Mouse (Mus musculus) forebrain, embryonic 10.5 days (tissue): ENCODE measurements at regions not wholly inside any gene's neighbourhood (a gene's known extent, or its start where the extent isn't known, plus 50 kb on each side); places are given as distances from the start of the nearest gene placed in this dataset.

Experiments used
- DNase-seq: peaks from one replicate; pipeline ENCODE4 v3.0.0-alpha.2; 2017; ENCODE audit warnings: low spot score; ENCODE audit errors: extremely low spot score
- H3K27ac ChIP-seq: fragments of 300-500 bp; sonication (generic); 2 replicates; pipeline ENCODE4 v1.5.1; 2016; ENCODE audit warnings: mild to moderate bottlenecking
- H3K27me3 ChIP-seq: fragments of 300-500 bp; sonication (generic); 2 replicates; pipeline ENCODE4 v1.6.1; 2016; ENCODE audit warnings: mild to moderate bottlenecking; ENCODE audit not compliant: poor library complexity, severe bottlenecking
- H3K36me3 ChIP-seq: fragments of 300-500 bp; sonication (generic); replicated peaks from 2 replicates; pipeline ENCODE4 v1.6.1; 2016; ENCODE audit warnings: mild to moderate bottlenecking, moderate library complexity
- H3K4me1 ChIP-seq: fragments of 300-500 bp; sonication (generic); 2 replicates; pipeline ENCODE4 v1.6.1; 2016
- H3K4me3 ChIP-seq: fragments of 300-500 bp; sonication (generic); 2 replicates; pipeline ENCODE4 v1.5.1; 2016; ENCODE audit warnings: mild to moderate bottlenecking, moderate library complexity
- H3K9me3 ChIP-seq: fragments of 300-500 bp; sonication (generic); 2 replicates; pipeline ENCODE4 v1.6.1; 2016; ENCODE audit warnings: mild to moderate bottlenecking, moderate library complexity
- WGBS: fragments of 180-500 bp; shearing (Covaris S2); methylation state at CpG from one replicate; pipeline ENCODE4 v1.1.7; 2016; 5-methylcytosine and 5-hydroxymethylcytosine counted together

GRCm38 (mm10) chr14:114001377-114001776 lies 687.0 kb downstream of the Tpm3-rs7 start:
- H3K4me1 ChIP-seq, result no peaks in the 10 kb centered on the region
- no peak for DNase-seq
- no peak overlapping the region for H3K4me3 ChIP-seq
- H3K36me3 ChIP-seq, result no peaks in the 10 kb centered on the region
- H3K27me3 ChIP-seq, result no peaks in the 10 kb centered on the region
- no peaks in the 10 kb centered on the region for H3K9me3 ChIP-seq
- H3K27ac ChIP-seq, result no peak overlapping the region
- 93% methylated on average over 3 of the region's 3 CpGs for WGBS

GRCm38 (mm10) chr14:114002420-114002819 lies 688.0 kb downstream of the Tpm3-rs7 start:
- no peak for DNase-seq
- WGBS, result 91% methylated on average over 1 of the region's 1 CpGs

GRCm38 (mm10) chr14:114037063-114037462 lies 722.7 kb downstream of the Tpm3-rs7 start:
- H3K4me1 ChIP-seq, result no peaks in the 10 kb centered on the region
- 73% methylated on average over 1 of the region's 1 CpGs for WGBS

More at GRCm38 (mm10) chr14:114002420-114002819, 688.0 kb downstream of the Tpm3-rs7 start:
- H3K36me3 ChIP-seq, result no peaks in the 10 kb centered on the region
- no peaks in the 10 kb centered on the region for H3K9me3 ChIP-seq
- H3K27me3 ChIP-seq, result no peaks in the 10 kb centered on the region
- H3K4me1 ChIP-seq, result no peaks in the 10 kb centered on the region
- no peak overlapping the region for H3K27ac ChIP-seq
- H3K4me3 ChIP-seq, result no peak overlapping the region

GRCm38 (mm10) chr14:114038611-114039312 lies 724.4 kb downstream of the Tpm3-rs7 start:
- Histone ChIP-seq H3K27ac (no peak overlapping the region), H3K36me3 (no peaks in the 10 kb centered on the region), H3K9me3 (no peaks in the 10 kb centered on the region), H3K27me3 (no peaks in the 10 kb centered on the region), H3K4me3 (no peak overlapping the region), H3K4me1 (no peaks in the 10 kb centered on the region)
- WGBS, result 66% methylated on average over 3 of the region's 3 CpGs
- DNase-seq, result no peak

More at GRCm38 (mm10) chr14:114037063-114037462, 722.7 kb downstream of the Tpm3-rs7 start:
- H3K27me3 ChIP-seq, result no peaks in the 10 kb centered on the region
- no peaks in the 10 kb centered on the region for H3K36me3 ChIP-seq
- no peaks in the 10 kb centered on the region for H3K9me3 ChIP-seq
- no peak overlapping the region for H3K27ac ChIP-seq
- no peak for DNase-seq
- H3K4me3 ChIP-seq, result no peak overlapping the region

- H3K9me3 ChIP-seq, result no peaks in the 10 kb centered on the region
- H3K4me3 ChIP-seq, result no peak overlapping the region
- no peak for DNase-seq
- WGBS, result 77% methylated on average over 5 of the region's 5 CpGs
- H3K4me1 ChIP-seq, result peaks cover 7% of the 10 kb centered on the region
- H3K27ac ChIP-seq, result no peak overlapping the region
- no peaks in the 10 kb centered on the region for H3K36me3 ChIP-seq
- no peaks in the 10 kb centered on the region for H3K27me3 ChIP-seq
Observed at GRCm38 (mm10) chr14:114053558-114054235, 739.3 kb downstream of the Tpm3-rs7 start.

GRCm38 (mm10) chr14:114061347-114061746 lies 746.9 kb downstream of the Tpm3-rs7 start:
- no peak for DNase-seq
- no peak overlapping the region for H3K4me3 ChIP-seq
- no peaks in the 10 kb centered on the region for H3K4me1 ChIP-seq
- H3K27ac ChIP-seq, result no peak overlapping the region
- WGBS, result 39% methylated on average over 2 of the region's 2 CpGs
- H3K36me3 ChIP-seq, result no peaks in the 10 kb centered on the region
- no peaks in the 10 kb centered on the region for H3K9me3 ChIP-seq
- H3K27me3 ChIP-seq, result no peaks in the 10 kb centered on the region

GRCm38 (mm10) chr14:114062582-114062981 lies 748.2 kb downstream of the Tpm3-rs7 start:
- no peaks in the 10 kb centered on the region for H3K4me1 ChIP-seq
- no peaks in the 10 kb centered on the region for H3K27me3 ChIP-seq
- no peaks in the 10 kb centered on the region for H3K9me3 ChIP-seq
- peak; percentile 17 for DNase-seq
- no peak overlapping the region for H3K27ac ChIP-seq
- H3K4me3 ChIP-seq, result no peak overlapping the region
- H3K36me3 ChIP-seq, result no peaks in the 10 kb centered on the region
- WGBS, result 31% methylated on average over 4 of the region's 4 CpGs

GRCm38 (mm10) chr14:114073236-114073635 lies 758.8 kb downstream of the Tpm3-rs7 start:
- no peak overlapping the region for H3K4me3 ChIP-seq
- no peak overlapping the region for H3K27ac ChIP-seq
- no peaks in the 10 kb centered on the region for H3K4me1 ChIP-seq
- H3K36me3 ChIP-seq, result no peaks in the 10 kb centered on the region
- H3K9me3 ChIP-seq, result no peaks in the 10 kb centered on the region
- WGBS, result 79% methylated on average over 2 of the region's 2 CpGs
- DNase-seq, result no peak
- H3K27me3 ChIP-seq, result no peaks in the 10 kb centered on the region

GRCm38 (mm10) chr14:114074011-114074410 lies 759.6 kb downstream of the Tpm3-rs7 start:
- Histone ChIP-seq H3K27ac (no peak overlapping the region), H3K27me3 (no peaks in the 10 kb centered on the region), H3K4me3 (no peak overlapping the region), H3K4me1 (no peaks in the 10 kb centered on the region), H3K36me3 (no peaks in the 10 kb centered on the region), H3K9me3 (no peaks in the 10 kb centered on the region)
- DNase-seq, result no peak
- WGBS, result 80% methylated on average over 4 of the region's 4 CpGs

- no peaks in the 10 kb centered on the region for H3K4me1 ChIP-seq
- WGBS, result 81% methylated on average over 8 of the region's 8 CpGs
Observed at GRCm38 (mm10) chr14:114106786-114107185, 792.4 kb downstream of the Tpm3-rs7 start.

GRCm38 (mm10) chr14:114128491-114128890 lies 814.1 kb downstream of the Tpm3-rs7 start:
- WGBS, result 94% methylated on average over 2 of the region's 2 CpGs

More at GRCm38 (mm10) chr14:114106786-114107185, 792.4 kb downstream of the Tpm3-rs7 start:
- no peak for DNase-seq
- H3K36me3 ChIP-seq, result no peaks in the 10 kb centered on the region
- no peaks in the 10 kb centered on the region for H3K27me3 ChIP-seq
- H3K4me3 ChIP-seq, result no peak overlapping the region
- no peak overlapping the region for H3K27ac ChIP-seq
- H3K9me3 ChIP-seq, result no peaks in the 10 kb centered on the region

GRCm38 (mm10) chr14:114166005-114166404 lies 851.6 kb downstream of the Tpm3-rs7 start:
- Histone ChIP-seq H3K4me3 (no peak overlapping the region), H3K4me1 (no peaks in the 10 kb centered on the region), H3K27me3 (no peaks in the 10 kb centered on the region), H3K9me3 (no peaks in the 10 kb centered on the region), H3K27ac (no peak overlapping the region), H3K36me3 (no peaks in the 10 kb centered on the region)
- WGBS, result 90% methylated on average over 4 of the region's 4 CpGs
- no peak for DNase-seq

More at GRCm38 (mm10) chr14:114128491-114128890, 814.1 kb downstream of the Tpm3-rs7 start:
- no peak overlapping the region for H3K27ac ChIP-seq
- no peaks in the 10 kb centered on the region for H3K27me3 ChIP-seq
- no peaks in the 10 kb centered on the region for H3K4me1 ChIP-seq
- no peaks in the 10 kb centered on the region for H3K9me3 ChIP-seq
- DNase-seq, result no peak
- H3K4me3 ChIP-seq, result no peak overlapping the region
- H3K36me3 ChIP-seq, result no peaks in the 10 kb centered on the region

GRCm38 (mm10) chr14:114215609-114216008 lies 876.4 kb upstream of the Gpc5 start:
- Histone ChIP-seq H3K4me3 (no peak overlapping the region), H3K9me3 (no peaks in the 10 kb centered on the region), H3K27me3 (no peaks in the 10 kb centered on the region), H3K27ac (no peak overlapping the region), H3K36me3 (no peaks in the 10 kb centered on the region), H3K4me1 (no peaks in the 10 kb centered on the region)
- 95% methylated on average over 5 of the region's 5 CpGs for WGBS
- no peak for DNase-seq
